Mouse (Mus musculus): ENCODE results near the gene Taar6.

Taar6 gene

DNA sequence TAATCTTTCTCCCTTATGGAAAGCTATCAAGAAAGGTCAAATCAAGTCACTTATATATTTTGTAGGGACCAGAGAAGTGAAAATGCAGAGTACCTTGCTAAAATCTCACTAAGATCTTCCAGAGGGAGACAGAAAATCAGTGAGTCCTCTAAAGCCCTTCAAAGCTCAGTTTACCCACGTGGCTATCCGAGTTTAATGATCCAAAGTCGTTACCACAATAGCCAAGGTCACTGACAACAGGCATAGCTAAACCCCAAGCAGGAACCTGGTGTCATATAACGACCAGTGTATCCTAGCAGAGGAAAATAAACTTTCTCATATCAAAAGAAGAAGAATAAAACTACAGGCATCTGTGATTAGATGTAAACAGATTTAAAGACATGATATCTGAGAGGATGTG, 47.8 kb downstream of the Taar6 start:
- no peak for DNase-seq (ENCODE audit: low spot score in 2 of 2)

All from urinary bladder, postnatal 4 days (tissue).